Mouse (Mus musculus) MEL (cell line): ENCODE data around the gene Shmt1. TPM values are rescaled to one million over a fixed set of nuclear protein-coding genes. Genes with fewer than 3 reads are reported as not detected.

Experiments used
- DNase-seq: peaks from one replicate; pipeline ENCODE4 v3.0.0; 2011; ENCODE audit warnings: low read depth, low spot score
- H3K27ac ChIP-seq: 2 replicates; pipeline ENCODE4 v1.5.1; 2012; ENCODE audit warnings: low read depth, mild to moderate bottlenecking, control low read depth, low read length, moderate library complexity; ENCODE audit not compliant: control insufficient read depth
- H3K27me3 ChIP-seq, 2 experiments: fragments of 150-350 bp in 1 of 2; sonication (generic) in 1 of 2; 2 replicates each; pipeline ENCODE4 v1.6.1; 2012; ENCODE audit warnings: low read length in 2 of 2, mild to moderate bottlenecking in 2 of 2, improper control_type of control experiment in 1 of 2, moderate library complexity in 1 of 2; ENCODE audit not compliant: insufficient read depth in 2 of 2, control insufficient read depth in 1 of 2
- H3K36me3 ChIP-seq, 2 experiments: 2 replicates each; pipeline ENCODE4 v1.6.1; 2012 to 2014; ENCODE audit warnings: low read length in 2 of 2, improper control_type of control experiment in 1 of 2, inconsistent platforms in 1 of 2, mild to moderate bottlenecking in 1 of 2; ENCODE audit not compliant: insufficient read depth in 2 of 2, control insufficient read depth in 1 of 2
- H3K4me1 ChIP-seq, 2 experiments: fragments of 150-350 bp in 1 of 2; sonication (generic) in 1 of 2; 2 replicates each; pipeline ENCODE4 v1.6.1; 2012; ENCODE audit warnings: low read length in 2 of 2, improper control_type of control experiment in 1 of 2, mild to moderate bottlenecking in 1 of 2; ENCODE audit not compliant: insufficient read depth in 2 of 2, control insufficient read depth in 1 of 2
- H3K4me3 ChIP-seq, 2 experiments: fragments of 150-350 bp in 1 of 2; sonication (generic) in 1 of 2; 2 replicates each; pipeline ENCODE4 v1.5.1; 2012; ENCODE audit warnings: low read depth in 2 of 2, low read length in 2 of 2, mild to moderate bottlenecking in 2 of 2, moderate library complexity in 2 of 2, control low read depth in 1 of 2, improper control_type of control experiment in 1 of 2; ENCODE audit not compliant: control insufficient read depth in 1 of 2, insufficient read depth in 1 of 2
- H3K79me2 ChIP-seq: 2 replicates; pipeline ENCODE4 v1.6.1; 2012; ENCODE audit warnings: mild to moderate bottlenecking, low read length, moderate library complexity; ENCODE audit not compliant: control insufficient read depth, poor library complexity, insufficient read depth
- H3K9ac ChIP-seq: 2 replicates; pipeline ENCODE4 v1.6.1; 2012; ENCODE audit warnings: low read depth, mild to moderate bottlenecking, control low read depth, low read length, moderate library complexity; ENCODE audit not compliant: control insufficient read depth, poor library complexity, severe bottlenecking
- H3K9me3 ChIP-seq: fragments of 150-350 bp; sonication (generic); replicated peaks from 2 replicates; pipeline ENCODE4 v1.6.1; 2012; ENCODE audit warnings: mild to moderate bottlenecking, low read length, improper control_type of control experiment, moderate library complexity; ENCODE audit not compliant: insufficient read depth
- CHD1 ChIP-seq: IDR thresholded peaks from 2 replicates; pipeline ENCODE4 v1.6.1; 2012; ENCODE audit warnings: low read depth, mild to moderate bottlenecking, inconsistent platforms, low read length, improper control_type of control experiment
- CTCF ChIP-seq, 3 experiments: IDR thresholded peaks in 2 of 3; conservative IDR thresholded peaks in 1 of 3; 2 replicates each; pipeline ENCODE4 v1.5.1; 2011 to 2012; ENCODE audit warnings: low read length in 3 of 3, low read depth in 2 of 3, mild to moderate bottlenecking in 2 of 3, improper control_type of control experiment in 1 of 3, inconsistent platforms in 1 of 3, mixed read lengths in 1 of 3, moderate library complexity in 1 of 3; ENCODE audit not compliant: control insufficient read depth in 1 of 3, insufficient read depth in 1 of 3, poor library complexity in 1 of 3, severe bottlenecking in 1 of 3
- ELF1 ChIP-seq: IDR thresholded peaks from 2 replicates; pipeline ENCODE4 v1.6.1; 2014; ENCODE audit warnings: low read depth, mild to moderate bottlenecking, inconsistent platforms, low read length, improper control_type of control experiment, moderate library complexity
- EP300 ChIP-seq, 2 experiments: IDR thresholded peaks; 2 replicates each; pipeline ENCODE4 v1.6.1; 2011; ENCODE audit warnings: improper control_type of control experiment in 2 of 2, low read length in 2 of 2, low read depth in 1 of 2, mild to moderate bottlenecking in 1 of 2
- ETS1 ChIP-seq: IDR thresholded peaks from 2 replicates; pipeline ENCODE4 v1.6.1; 2012; ENCODE audit warnings: low read depth, mild to moderate bottlenecking, inconsistent platforms, low read length, improper control_type of control experiment, moderate library complexity
- GATA1 ChIP-seq: IDR thresholded peaks from 2 replicates; pipeline ENCODE4 v1.6.1; 2011; ENCODE audit warnings: low read depth, low read length, improper control_type of control experiment
- JUND ChIP-seq: IDR thresholded peaks from 2 replicates; pipeline ENCODE4 v1.6.1; 2011; ENCODE audit warnings: low read depth, mild to moderate bottlenecking, improper control_type of control experiment, low read length
- MAFK ChIP-seq: IDR thresholded peaks from 2 replicates; pipeline ENCODE4 v1.6.1; 2011; ENCODE audit warnings: low read depth, mild to moderate bottlenecking, low read length, improper control_type of control experiment, borderline replicate concordance
- MEF2A ChIP-seq: IDR thresholded peaks from 2 replicates; pipeline ENCODE4 v1.6.1; 2014; ENCODE audit warnings: low read depth, mild to moderate bottlenecking, inconsistent platforms, low read length, improper control_type of control experiment; ENCODE audit not compliant: poor library complexity, insufficient replicate concordance, severe bottlenecking; ENCODE audit errors: extremely low read depth
- NRF1 ChIP-seq: IDR thresholded peaks from 2 replicates; pipeline ENCODE4 v1.6.1; 2014; ENCODE audit warnings: low read depth, mild to moderate bottlenecking, inconsistent platforms, low read length, improper control_type of control experiment, moderate library complexity; ENCODE audit not compliant: poor library complexity, insufficient read depth, severe bottlenecking
- POLR2A ChIP-seq, 2 experiments: IDR thresholded peaks; 2 replicates each; pipeline ENCODE4 v1.6.1; 2011 to 2012; ENCODE audit warnings: low read length in 2 of 2, mild to moderate bottlenecking in 2 of 2, control low read depth in 1 of 2, improper control_type of control experiment in 1 of 2, low read depth in 1 of 2, moderate library complexity in 1 of 2; ENCODE audit not compliant: control insufficient read depth in 1 of 2, insufficient read depth in 1 of 2, poor library complexity in 1 of 2
- POLR2AphosphoS2 ChIP-seq: IDR thresholded peaks from 2 replicates; pipeline ENCODE4 v1.6.1; 2011; ENCODE audit warnings: low read length, improper control_type of control experiment
- RCOR1 ChIP-seq: IDR thresholded peaks from 2 replicates; pipeline ENCODE4 v1.6.1; 2012; ENCODE audit warnings: low read depth, mild to moderate bottlenecking, inconsistent platforms, low read length, improper control_type of control experiment
- TCF12 ChIP-seq: IDR thresholded peaks from 2 replicates; pipeline ENCODE4 v1.6.1; 2014; ENCODE audit warnings: low read depth, mild to moderate bottlenecking, inconsistent platforms, low read length, improper control_type of control experiment, moderate library complexity
- ZC3H11A ChIP-seq: IDR thresholded peaks from 2 replicates; pipeline ENCODE4 v1.6.1; 2012; ENCODE audit warnings: low read depth, mild to moderate bottlenecking, inconsistent platforms, low read length, improper control_type of control experiment
- polyA plus RNA-seq, 2 experiments: library from polyadenylated mRNA; stranded (reverse) in 1 of 2; unstranded in 1 of 2; fragments of >175 nt in 1 of 2; fragments of >200 nt in 1 of 2; gene quantifications; 2 replicates each; pipeline versions ENCODE4 v1.2.1 to v1.2.4; 2012; ENCODE audit warnings: low replicate concordance in 2 of 2, low read depth in 1 of 2; ENCODE audit not compliant: insufficient read length in 2 of 2, insufficient read depth in 1 of 2, missing spikeins in 1 of 2
- total RNA-seq: library from RNA; depleted of rRNA; stranded (reverse); fragments of 300-350 nt; gene quantifications from 2 replicates; pipeline ENCODE4 v1.2.3, GENCODE M21; 2012

The Shmt1 gene
- total and polyA plus RNA-seq, 3 experiments, result 55.3 to 71.4 TPM; not detected in 1

GRCm38 (mm10) chr11:60843412-60843811, 31.9 kb upstream of the Shmt1 start:
- Histone ChIP-seq H3K27me3 (no peaks in the 10 kb centered on the region), H3K4me3 (no peak overlapping the region), H3K36me3 (peaks cover 0 to 4% of the 10 kb centered on the region in 2 experiments; a peak in 2 of 4 replicates), H3K27ac (no peak overlapping the region), H3K9ac (no peak overlapping the region), H3K9me3 (no peaks in the 10 kb centered on the region), H3K79me2 (peaks cover 2% of the 10 kb centered on the region; the same call in 1 of the 2 replicates), H3K4me1 (no peaks in the 10 kb centered on the region)
- no peak for TF ChIP-seq RCOR1
- no peak for TF ChIP-seq EP300 (IDR thresholded peaks at IDR 0.05; ENCODE audit: low read depth in 1 of 2, low read length in 2 of 2)
- no peak for TF ChIP-seq JUND
- TF ChIP-seq MAFK, result no peak
- no peak for TF ChIP-seq CHD1
- no peak for TF ChIP-seq TCF12
- TF ChIP-seq NRF1, result no peak
- no peak for TF ChIP-seq GATA1
- no peak for TF ChIP-seq POLR2A (IDR thresholded peaks at IDR 0.05; ENCODE audit: control insufficient read depth in 1 of 2, insufficient read depth in 1 of 2, low read depth in 1 of 2, low read length in 2 of 2, poor library complexity in 1 of 2)
- no peak for TF ChIP-seq ETS1
- TF ChIP-seq MEF2A, result no peak
- no peak for TF ChIP-seq CTCF (IDR thresholded peaks at IDR 0.05 in 2 of 3, conservative IDR thresholded peaks at IDR 0.05 in 1 of 3; ENCODE audit: control insufficient read depth in 1 of 3, insufficient read depth in 1 of 3, low read depth in 2 of 3, low read length in 3 of 3, poor library complexity in 1 of 3, severe bottlenecking in 1 of 3)
- no peak for TF ChIP-seq ELF1
- DNase-seq, result no peak

GRCm38 (mm10) chr11:60841467-60842200, 30.1 kb upstream of the Shmt1 start:
- DNase-seq, result no peak
- H3K9ac ChIP-seq, result no peak overlapping the region
- H3K27ac ChIP-seq, result no peak overlapping the region
- H3K9me3 ChIP-seq, result no peaks in the 10 kb centered on the region
- peaks cover 0 to 7% of the 10 kb centered on the region in 2 experiments; a peak in 2 of 4 replicates for H3K36me3 ChIP-seq
- peaks cover 4% of the 10 kb centered on the region; the same call in 1 of the 2 replicates for H3K79me2 ChIP-seq
- TF ChIP-seq ZC3H11A, result no peak
- TF ChIP-seq POLR2AphosphoS2, result no peak
- no peaks in the 10 kb centered on the region for H3K27me3 ChIP-seq
- H3K4me3 ChIP-seq, result no peak overlapping the region
- H3K4me1 ChIP-seq, result no peaks in the 10 kb centered on the region
